14 mouse cellular contexts compared by ENCODE assay signal in genomic region chr5:127369812-127370211, GRCm38 (mm10).
DNase-seq lines count a peak whose midpoint lies in the region; ATAC-seq and TF ChIP-seq lines count a peak whose summit lies in the region.
"Had no signal": no experiment of that assay in that cellular context is flagged by ENCODE, and none has a peak within 500 bp of the region (broad histone marks: within the 10 kb centered on the region; RNA-seq: fewer than 3 reads in every experiment).

No protein-coding gene starts in this region.

- no peaks in the 10 kb centered on the region; the same call in 1 of the 2 replicates for H3K9me3 ChIP-seq in heart, embryonic 13.5 days
- no peaks in the 10 kb centered on the region for H3K9me3 ChIP-seq in heart, embryonic 10.5 days
- peaks cover 9% of the 10 kb centered on the region; the same call in 1 of the 2 replicates for H3K9me3 ChIP-seq in midbrain, embryonic 10.5 days (replicated peaks)
- H3K9me3 ChIP-seq in midbrain, embryonic 13.5 days: peaks cover 4% of the 10 kb centered on the region; the same call in 1 of the 2 replicates
- 0 out of 2 replicates have a peak, but pooled peaks cover 5% of the 10 kb centered on the region for H3K9me3 ChIP-seq in hindbrain, postnatal 0 days (ENCODE audit: low read length)
- no peaks in the 10 kb centered on the region for H3K9me3 ChIP-seq in midbrain, embryonic 15.5 days

- no peak for ATAC-seq in heart, embryonic 13.5 days (ENCODE audit: extremely low read depth, insufficient number of reproducible peaks, low FRiP score, low TSS enrichment)
- no peak for ATAC-seq in midbrain, embryonic 13.5 days
- ATAC-seq in hindbrain, postnatal 0 days: no peak
- ATAC-seq in midbrain, embryonic 15.5 days (replicated peaks): no peak
- ATAC-seq: activated CD4-positive, CD25-positive, alpha-beta regulatory T cell, adult 4 months had no signal

- peak overlapping the region; percentile 33; the same call in 1 of the 2 replicates for H3K27ac ChIP-seq in heart, embryonic 13.5 days (replicated peaks)
- no peak overlapping the region for H3K27ac ChIP-seq in heart, embryonic 10.5 days
- peak overlapping the region; percentile 76 for H3K27ac ChIP-seq in midbrain, embryonic 10.5 days (replicated peaks)
- H3K27ac ChIP-seq in midbrain, embryonic 13.5 days: no peak overlapping the region
- H3K27ac ChIP-seq in hindbrain, postnatal 0 days: peak overlapping the region; percentile 32; the same call in 1 of the 2 replicates
- peak overlapping the region; percentile 59; the same call in 1 of the 2 replicates for H3K27ac ChIP-seq in midbrain, embryonic 15.5 days
- H3K27ac ChIP-seq in thymus, adult 2 months (ENCODE audit: control insufficient read depth, insufficient read depth, low read length): no peak overlapping the region
- H3K27ac ChIP-seq: neural tube, embryonic 12.5 days had no signal

- H3K4me1 ChIP-seq in heart, embryonic 13.5 days: no peaks in the 10 kb centered on the region
- no peaks in the 10 kb centered on the region for H3K4me1 ChIP-seq in heart, embryonic 10.5 days
- H3K4me1 ChIP-seq in midbrain, embryonic 10.5 days: peaks cover 42% of the 10 kb centered on the region
- H3K4me1 ChIP-seq in midbrain, embryonic 13.5 days (replicated peaks): peaks cover 14% of the 10 kb centered on the region
- no peaks in the 10 kb centered on the region for H3K4me1 ChIP-seq in hindbrain, postnatal 0 days (ENCODE audit: insufficient read depth, low read length)
- peaks cover 14% of the 10 kb centered on the region for H3K4me1 ChIP-seq in midbrain, embryonic 15.5 days
- H3K4me1 ChIP-seq in thymus, adult 2 months (replicated peaks; ENCODE audit: control insufficient read depth, insufficient read depth, low read length): no peaks in the 10 kb centered on the region
- H3K4me1 ChIP-seq: heart, embryonic 12.5 days had no signal

- 73% methylated on average over 7 of the region's 7 CpGs for WGBS in heart, embryonic 13.5 days
- 81% methylated on average over 7 of the region's 7 CpGs for WGBS in heart, embryonic 10.5 days
- 70% methylated on average over 7 of the region's 7 CpGs for WGBS in midbrain, embryonic 10.5 days
- WGBS in midbrain, embryonic 13.5 days: 59% methylated on average over 7 of the region's 7 CpGs
- WGBS in hindbrain, postnatal 0 days: 70% methylated on average over 7 of the region's 7 CpGs
- 54% methylated on average over 7 of the region's 7 CpGs for WGBS in midbrain, embryonic 15.5 days
- WGBS in thymus, adult 2 months: 58% methylated on average over 7 of the region's 7 CpGs

- no peak for TF ChIP-seq CTCF in hindbrain, postnatal 0 days (IDR thresholded peaks at IDR 0.05; ENCODE audit: low read depth)
- no peak for TF ChIP-seq CTCF in thymus, adult 2 months (IDR thresholded peaks at IDR 0.05; ENCODE audit: borderline replicate concordance, control insufficient read depth, extremely low read depth, insufficient read depth, low read length, poor library complexity)

- no peak overlapping the region for H3K4me2 ChIP-seq in heart, embryonic 13.5 days
- no peak overlapping the region for H3K4me2 ChIP-seq in midbrain, embryonic 13.5 days (replicated peaks)
- H3K4me2 ChIP-seq in hindbrain, postnatal 0 days (ENCODE audit: low read depth, low read length): no peak overlapping the region
- 0 out of 2 replicates have a peak overlapping the region, but pooled peaks have one; percentile 9 for H3K4me2 ChIP-seq in midbrain, embryonic 15.5 days
- H3K4me2 ChIP-seq: heart, embryonic 12.5 days; liver, embryonic 11.5 days had no signal

- no peak overlapping the region for H3K9ac ChIP-seq in heart, embryonic 13.5 days
- no peak overlapping the region for H3K9ac ChIP-seq in midbrain, embryonic 13.5 days (replicated peaks)
- H3K9ac ChIP-seq in hindbrain, postnatal 0 days (replicated peaks; ENCODE audit: low read length): no peak overlapping the region
- H3K9ac ChIP-seq in midbrain, embryonic 15.5 days: no peak overlapping the region
- H3K9ac ChIP-seq: heart, embryonic 12.5 days; neural tube, embryonic 12.5 days had no signal

- no peak for DNase-seq in heart, embryonic 10.5 days (ENCODE audit: low spot score)
- DNase-seq in midbrain, embryonic 10.5 days (ENCODE audit: low spot score): no peak
- DNase-seq in hindbrain, postnatal 0 days (ENCODE audit: low spot score): no peak
- no peak for DNase-seq in thymus, adult 2 months
- DNase-seq in left cerebral cortex, adult 8-10 months (ENCODE audit: low spot score in 2 of 2): no peak
- DNase-seq: adrenal gland, postnatal 36 days; cerebellum, adult 9-11 months had no signal

- no peak for TF ChIP-seq POLR2A in thymus, adult 2 months (IDR thresholded peaks at IDR 0.05; ENCODE audit: control insufficient read depth, extremely low read depth, insufficient read depth, low read length, poor library complexity)

- H3K4me3 ChIP-seq in heart, embryonic 13.5 days: no peak overlapping the region
- no peak overlapping the region for H3K4me3 ChIP-seq in heart, embryonic 10.5 days
- H3K4me3 ChIP-seq in midbrain, embryonic 10.5 days: no peak overlapping the region
- no peak overlapping the region for H3K4me3 ChIP-seq in midbrain, embryonic 13.5 days (replicated peaks)
- H3K4me3 ChIP-seq in hindbrain, postnatal 0 days (ENCODE audit: low read length): no peak overlapping the region
- no peak overlapping the region for H3K4me3 ChIP-seq in midbrain, embryonic 15.5 days
- H3K4me3 ChIP-seq in thymus, adult 2 months (ENCODE audit: control insufficient read depth, insufficient read depth, low read length): no peak overlapping the region
- H3K4me3 ChIP-seq: heart, embryonic 12.5 days; neural tube, embryonic 12.5 days had no signal

- no peaks in the 10 kb centered on the region for H3K36me3 ChIP-seq in heart, embryonic 13.5 days
- no peaks in the 10 kb centered on the region for H3K36me3 ChIP-seq in heart, embryonic 10.5 days
- peaks cover 20% of the 10 kb centered on the region for H3K36me3 ChIP-seq in midbrain, embryonic 10.5 days
- no peaks in the 10 kb centered on the region for H3K36me3 ChIP-seq in midbrain, embryonic 13.5 days
- no peaks in the 10 kb centered on the region for H3K36me3 ChIP-seq in hindbrain, postnatal 0 days (ENCODE audit: insufficient read depth, low read length)
- H3K36me3 ChIP-seq in midbrain, embryonic 15.5 days (replicated peaks): no peaks in the 10 kb centered on the region
- H3K36me3 ChIP-seq in thymus, adult 2 months (ENCODE audit: control insufficient read depth, insufficient read depth, low read length): no peaks in the 10 kb centered on the region
- H3K36me3 ChIP-seq: heart, embryonic 12.5 days; neural tube, embryonic 12.5 days had no signal

- no peaks in the 10 kb centered on the region for H3K27me3 ChIP-seq in heart, embryonic 13.5 days (replicated peaks)
- no peaks in the 10 kb centered on the region for H3K27me3 ChIP-seq in heart, embryonic 10.5 days (ENCODE audit: insufficient read depth, poor library complexity, severe bottlenecking)
- no peaks in the 10 kb centered on the region for H3K27me3 ChIP-seq in midbrain, embryonic 10.5 days (ENCODE audit: low read depth, poor library complexity, severe bottlenecking)
- H3K27me3 ChIP-seq in midbrain, embryonic 13.5 days: no peaks in the 10 kb centered on the region
- no peaks in the 10 kb centered on the region for H3K27me3 ChIP-seq in hindbrain, postnatal 0 days (ENCODE audit: insufficient read depth, low read length)
- no peaks in the 10 kb centered on the region for H3K27me3 ChIP-seq in midbrain, embryonic 15.5 days (replicated peaks)
- no peaks in the 10 kb centered on the region for H3K27me3 ChIP-seq in thymus, adult 2 months (ENCODE audit: control insufficient read depth, insufficient read depth, low read length)
- H3K27me3 ChIP-seq: heart, embryonic 12.5 days; neural tube, embryonic 12.5 days had no signal

Comparison
In these comparisons a context has a peak if more than half of its experiments do, and no peak if none do; other contexts are left out.
1. H3K27ac ChIP-seq: peak in heart, embryonic 13.5 days (single experiment), midbrain, embryonic 10.5 days (single experiment), hindbrain, postnatal 0 days (single experiment) and midbrain, embryonic 15.5 days (single experiment); none in heart, embryonic 10.5 days (single experiment), midbrain, embryonic 13.5 days (single experiment) and thymus, adult 2 months (single experiment).